Mouse (Mus musculus): ENCODE measurements around the gene Vma21.

DNA sequence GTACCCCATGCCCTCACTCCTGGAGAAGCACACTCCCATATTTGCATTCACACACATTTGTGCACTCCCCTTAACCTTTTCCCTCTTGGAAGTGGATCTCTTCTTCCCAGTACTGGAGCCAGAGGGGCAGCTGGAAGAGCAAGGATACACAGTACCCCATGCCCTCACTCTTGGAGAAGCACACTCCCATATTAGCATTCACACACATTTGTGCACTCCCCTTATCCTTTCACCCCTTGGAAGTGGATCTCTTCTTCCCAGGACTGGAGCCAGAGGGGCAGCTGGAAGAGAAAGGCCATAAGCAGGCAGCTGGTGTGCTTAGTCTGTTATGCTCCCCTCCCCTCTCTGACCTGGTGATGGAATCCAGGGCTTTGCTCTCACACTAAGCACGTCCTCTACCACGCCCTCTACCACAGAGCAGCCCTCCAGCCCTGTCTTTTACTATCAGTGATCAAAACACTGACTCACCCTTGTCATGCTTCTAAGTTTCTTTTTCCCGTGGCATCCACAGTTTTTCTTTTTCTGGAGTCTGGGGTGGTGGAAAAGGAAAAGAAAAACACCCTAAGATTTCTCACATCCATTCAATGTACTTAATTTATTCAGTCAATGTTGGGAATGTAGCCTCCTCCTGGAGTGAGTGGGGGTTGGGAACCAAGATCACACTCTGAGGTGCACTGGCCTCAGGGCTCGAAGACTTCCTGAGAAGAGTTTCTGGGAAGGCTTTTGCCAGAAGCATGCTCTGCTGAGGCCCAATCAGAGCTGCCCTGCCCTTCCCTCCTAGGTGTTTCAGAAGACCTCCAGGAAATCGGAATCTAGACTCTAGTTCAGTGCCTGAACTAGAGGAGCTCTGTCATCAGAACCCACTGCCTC lies 3.5 kb upstream of the Vma21 start:
- no peak for TF ChIP-seq CTCF (IDR thresholded peaks at IDR 0.05; ENCODE audit: control insufficient read depth, insufficient read depth, insufficient replicate concordance, low read depth, low read length)
- TF ChIP-seq POLR2A (IDR thresholded peaks at IDR 0.05; ENCODE audit: control insufficient read depth, low read depth, low read length): no peak
